Mouse (Mus musculus) embryonic facial prominence, embryonic 12.5 days (tissue): Measurements from ENCODE around the gene Srms. TPM values are rescaled to one million over a fixed set of nuclear protein-coding genes. Genes with fewer than 3 reads are reported as not detected.

ENCODE experiments used
- ATAC-seq: fragments of 200-750 bp; cut with Nextera tagmentation; 2 replicates; pipeline ENCODE4 v1.8.0; 2017; ENCODE audit not compliant: insufficient number of reproducible peaks, insufficient read depth, low FRiP score, low TSS enrichment
- H3K27ac ChIP-seq: fragments of 300-500 bp; sonication (generic); 2 replicates; pipeline ENCODE4 v1.5.1; 2016; ENCODE audit warnings: mild to moderate bottlenecking
- H3K27me3 ChIP-seq: fragments of 300-500 bp; sonication (generic); 2 replicates; pipeline ENCODE4 v1.6.1; 2016; ENCODE audit warnings: mild to moderate bottlenecking, moderate library complexity
- H3K36me3 ChIP-seq: fragments of 300-500 bp; sonication (generic); 2 replicates; pipeline ENCODE4 v1.6.1; 2016; ENCODE audit warnings: mild to moderate bottlenecking
- H3K4me1 ChIP-seq: fragments of 300-500 bp; sonication (generic); 2 replicates; pipeline ENCODE4 v1.6.1; 2016
- H3K4me2 ChIP-seq: fragments of 300-500 bp; sonication (generic); replicated peaks from 2 replicates; pipeline ENCODE4 v1.6.1; 2016; ENCODE audit warnings: mild to moderate bottlenecking, moderate library complexity
- H3K4me3 ChIP-seq: fragments of 300-500 bp; sonication (generic); 2 replicates; pipeline ENCODE4 v1.5.1; 2016; ENCODE audit warnings: mild to moderate bottlenecking
- H3K9ac ChIP-seq: fragments of 300-500 bp; sonication (generic); 2 replicates; pipeline ENCODE4 v1.6.1; 2016; ENCODE audit warnings: mild to moderate bottlenecking, moderate library complexity
- H3K9me3 ChIP-seq: fragments of 300-500 bp; sonication (generic); 2 replicates; pipeline ENCODE4 v1.6.1; 2016; ENCODE audit warnings: mild to moderate bottlenecking, moderate library complexity
- WGBS: fragments of 180-500 bp; shearing (Covaris S2); methylation state at CpG from one replicate; pipeline ENCODE4 v1.1.7; 2016; 5-methylcytosine and 5-hydroxymethylcytosine counted together
- polyA plus RNA-seq: library from polyadenylated mRNA; unstranded; fragments of >200 nt; fragmentation: Nextera tagmentation; extraction: Ambion mirVana; gene quantifications from 2 replicates; pipeline ENCODE4 v1.2.1, GENCODE M21; 2016

Gene Srms
- polyA plus RNA-seq, 1 experiment from 2014 or later: 0.12 TPM

DNA sequence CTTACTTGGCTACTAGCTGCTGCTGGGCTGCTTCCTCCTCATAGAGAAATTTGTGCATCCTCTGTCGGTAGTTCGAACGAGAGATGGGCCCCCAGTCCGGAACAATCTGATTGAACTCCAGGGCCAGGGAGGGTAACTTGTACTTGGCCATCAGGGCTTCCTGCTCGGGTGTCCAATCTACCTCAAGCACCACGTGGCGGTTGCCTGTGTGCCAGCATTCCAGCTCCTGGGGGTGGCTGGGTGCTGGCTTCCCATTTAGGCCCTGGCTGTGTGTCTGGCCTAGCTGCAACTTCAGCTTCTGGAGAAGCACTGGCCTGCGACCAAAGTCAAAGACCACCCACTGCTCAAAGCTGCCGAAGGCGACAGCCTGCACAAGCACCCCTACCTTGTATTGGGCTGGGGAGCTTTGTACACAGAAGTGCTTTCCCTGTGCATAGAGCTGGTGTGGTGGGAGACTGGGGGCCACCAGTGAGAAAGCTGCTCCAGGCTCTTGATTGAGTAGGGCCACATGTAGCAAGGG is 25.2 kb upstream of the Srms start:
- Histone ChIP-seq H3K4me3 (no peak overlapping the region), H3K4me1 (peaks cover 7% of the 10 kb centered on the region; the same call in 1 of the 2 replicates), H3K9ac (no peak overlapping the region), H3K36me3 (no peaks in the 10 kb centered on the region; the same call in 1 of the 2 replicates), H3K27ac (no peak overlapping the region), H3K9me3 (no peaks in the 10 kb centered on the region), H3K27me3 (no peaks in the 10 kb centered on the region), H3K4me2 (no peak overlapping the region)
- 75% methylated on average over 10 of the region's 10 CpGs for WGBS
- no peak for ATAC-seq

DNA sequence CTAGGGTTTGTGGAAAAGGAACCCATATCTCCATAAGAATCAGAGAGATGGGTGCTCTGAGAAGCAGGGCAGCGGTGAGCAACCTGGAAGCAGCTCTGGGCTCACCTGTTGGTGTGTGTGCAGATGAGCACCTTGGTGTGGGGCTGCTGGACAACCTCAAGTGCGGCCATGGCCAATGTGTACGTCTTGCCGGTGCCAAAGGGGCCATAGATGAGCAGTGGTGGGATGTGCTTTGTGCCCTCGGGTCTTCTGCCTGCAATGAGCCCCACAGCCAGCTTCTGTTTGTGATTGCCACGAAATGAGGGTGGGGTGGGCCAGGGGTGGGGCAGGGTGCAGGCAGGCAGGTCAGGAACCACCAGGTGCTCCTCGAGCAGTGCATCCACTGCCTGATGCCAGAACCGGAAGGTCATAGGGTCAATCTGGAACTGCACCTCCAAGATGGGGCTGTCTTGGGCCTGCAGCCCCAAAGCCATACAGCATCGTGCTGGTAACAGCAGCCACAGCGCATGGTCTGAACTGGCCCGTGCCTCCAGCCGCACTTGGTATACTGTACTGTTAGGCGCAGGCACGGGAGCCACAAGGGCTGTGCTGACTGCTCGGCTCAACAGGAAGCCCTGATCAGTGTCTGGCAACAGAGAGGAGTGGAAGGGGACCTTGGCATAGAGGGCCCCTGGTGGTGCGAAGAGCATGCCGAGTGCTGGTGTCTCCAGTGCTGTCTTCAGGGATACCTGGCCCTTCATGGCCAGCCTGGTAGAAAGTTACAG is 24.4 kb upstream of the Srms start:
- Histone ChIP-seq H3K36me3 (no peaks in the 10 kb centered on the region; the same call in 1 of the 2 replicates), H3K4me2 (no peak overlapping the region), H3K4me1 (peaks cover 6% of the 10 kb centered on the region; the same call in 1 of the 2 replicates), H3K9me3 (no peaks in the 10 kb centered on the region), H3K27me3 (no peaks in the 10 kb centered on the region), H3K9ac (no peak overlapping the region), H3K4me3 (no peak overlapping the region), H3K27ac (no peak overlapping the region)
- no peak for ATAC-seq
- WGBS: 87% methylated on average over 17 of the region's 17 CpGs

DNA sequence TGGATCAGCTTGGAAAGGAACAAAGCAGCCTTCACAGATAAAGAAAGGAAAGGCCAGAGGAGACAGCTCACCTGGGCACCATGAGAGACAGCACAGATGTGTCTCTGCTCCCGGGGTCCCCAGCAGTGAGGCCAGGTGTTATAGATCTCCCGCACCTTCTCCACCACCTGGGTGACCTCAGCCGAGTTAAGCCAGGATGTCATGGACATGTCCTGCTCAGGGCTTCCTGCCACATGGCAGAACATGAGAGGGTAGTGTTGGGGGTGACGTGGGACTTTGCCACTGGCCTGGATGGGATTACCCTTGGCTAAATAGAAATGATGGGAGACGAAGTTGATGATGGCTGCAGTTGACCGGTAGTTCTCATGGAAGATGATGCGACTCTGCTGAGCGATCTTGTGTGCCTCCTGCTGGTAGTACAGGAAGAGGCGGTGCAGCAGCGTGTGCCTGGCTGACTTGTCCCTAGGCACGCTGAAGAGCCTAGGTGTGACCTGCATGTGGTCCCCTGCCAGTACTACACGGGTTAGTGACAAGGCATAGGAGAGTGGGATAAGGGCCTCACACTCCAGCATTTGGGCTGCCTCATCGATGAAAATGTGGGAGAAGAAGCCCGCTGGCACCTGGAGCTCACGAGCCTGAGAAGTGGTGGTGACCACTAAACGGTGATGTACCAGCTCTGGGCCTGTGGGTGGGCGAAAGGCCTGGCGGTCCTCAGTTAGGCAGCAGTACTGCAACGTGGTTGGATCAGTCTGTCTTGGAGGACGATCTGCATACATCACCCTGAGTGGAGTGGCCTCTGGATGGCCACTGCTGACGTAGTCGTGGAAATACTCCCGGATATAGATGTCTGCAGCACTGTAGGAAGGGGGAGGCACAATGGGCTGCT is 22.9 kb upstream of the Srms start:
- 85% methylated on average over 23 of the region's 23 CpGs for whole genome bisulfite sequencing
- no peaks in the 10 kb centered on the region for H3K27me3 ChIP-seq
- no peak overlapping the region for H3K4me2 ChIP-seq
- H3K4me1 ChIP-seq: no peaks in the 10 kb centered on the region
- no peak overlapping the region for H3K27ac ChIP-seq
- H3K9me3 ChIP-seq: no peaks in the 10 kb centered on the region
- H3K4me3 ChIP-seq: no peak overlapping the region
- no peaks in the 10 kb centered on the region; the same call in 1 of the 2 replicates for H3K36me3 ChIP-seq
- no peak overlapping the region for H3K9ac ChIP-seq
- no peak for ATAC-seq

DNA sequence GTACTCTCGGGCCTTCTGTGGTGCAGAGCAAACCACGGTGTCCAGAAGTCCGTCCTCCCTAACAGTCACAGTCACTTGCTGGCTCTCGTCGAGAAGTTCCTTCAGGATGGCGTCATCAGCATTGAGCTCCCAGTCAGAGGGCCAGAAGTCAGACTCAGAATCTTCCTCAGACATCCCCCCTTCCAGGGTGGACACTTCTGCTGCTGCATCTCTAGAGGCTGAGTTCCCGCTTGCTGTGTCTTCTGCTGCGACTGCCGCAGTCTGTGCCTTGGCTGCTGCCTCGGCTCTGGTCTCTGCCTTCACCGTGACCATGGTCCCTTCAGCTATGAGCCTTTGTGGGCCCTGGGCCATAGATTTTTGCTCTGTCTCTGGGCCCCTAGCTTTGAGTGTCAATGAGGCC is 21.7 kb upstream of the Srms start:
- H3K9ac ChIP-seq: no peak overlapping the region
- no peaks in the 10 kb centered on the region for H3K9me3 ChIP-seq
- H3K4me2 ChIP-seq: no peak overlapping the region
- H3K36me3 ChIP-seq: no peaks in the 10 kb centered on the region; the same call in 1 of the 2 replicates
- H3K4me3 ChIP-seq: no peak overlapping the region
- no peak for ATAC-seq
- no peak overlapping the region for H3K27ac ChIP-seq
- H3K27me3 ChIP-seq: no peaks in the 10 kb centered on the region
- WGBS: 93% methylated on average over 11 of the region's 11 CpGs
- no peaks in the 10 kb centered on the region for H3K4me1 ChIP-seq

- Histone ChIP-seq H3K4me2 (no peak overlapping the region), H3K9me3 (no peaks in the 10 kb centered on the region), H3K4me3 (no peak overlapping the region), H3K9ac (no peak overlapping the region), H3K27me3 (no peaks in the 10 kb centered on the region), H3K36me3 (no peaks in the 10 kb centered on the region; the same call in 1 of the 2 replicates), H3K4me1 (peaks cover under 1% of the 10 kb centered on the region; the same call in 1 of the 2 replicates), H3K27ac (no peak overlapping the region)
- WGBS: 89% methylated on average over 15 of the region's 15 CpGs
- ATAC-seq: no peak
These were observed 20.5 kb upstream of the Srms start for GRCm38 (mm10) chr2:181233443-181233842.

DNA sequence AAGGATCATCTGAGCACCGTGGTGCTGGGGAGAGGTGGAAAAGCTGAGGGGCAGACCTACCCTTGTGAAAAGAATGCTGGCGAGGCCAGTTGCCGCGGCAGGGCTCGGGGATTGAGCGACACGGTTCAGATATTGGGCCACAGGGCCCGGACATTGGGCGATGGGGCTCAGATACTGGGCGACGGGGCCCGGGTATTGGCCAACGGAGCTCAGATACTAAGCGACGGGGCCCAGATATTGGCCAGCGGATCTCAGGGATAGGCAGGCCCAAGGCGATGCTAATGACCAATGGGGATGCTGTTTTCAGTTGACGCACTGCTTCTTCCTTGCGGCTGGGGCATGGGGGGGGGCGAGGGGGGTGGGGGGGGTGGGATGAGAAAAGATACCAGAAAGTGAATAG is 18.2 kb upstream of the Srms start:
- Histone ChIP-seq H3K9me3 (no peaks in the 10 kb centered on the region), H3K9ac (no peak overlapping the region), H3K4me3 (no peak overlapping the region), H3K4me1 (peaks cover 7% of the 10 kb centered on the region; the same call in 1 of the 2 replicates), H3K27ac (no peak overlapping the region), H3K36me3 (no peaks in the 10 kb centered on the region; the same call in 1 of the 2 replicates), H3K27me3 (no peaks in the 10 kb centered on the region), H3K4me2 (no peak overlapping the region)
- ATAC-seq: no peak
- 81% methylated on average over 20 of the region's 20 CpGs for WGBS

DNA sequence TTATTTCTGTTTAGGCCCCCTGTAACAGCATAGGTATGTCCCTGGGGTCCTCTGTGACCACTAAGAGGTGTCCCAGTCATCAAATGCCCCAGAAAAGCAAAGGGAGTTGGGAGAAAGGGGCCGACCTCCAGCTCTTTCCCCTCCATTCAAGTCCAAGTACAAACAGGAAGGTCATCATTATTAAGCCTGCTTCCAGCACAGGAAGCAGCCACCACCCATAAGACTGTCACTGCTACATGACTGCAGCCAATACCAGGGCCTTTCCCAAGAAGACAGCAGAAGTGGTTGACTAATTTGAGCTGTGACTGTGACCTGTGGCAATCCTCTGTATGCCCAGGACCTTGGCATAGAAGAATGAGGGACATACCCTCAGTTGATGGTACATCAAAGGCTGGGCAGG is 15.3 kb upstream of the Srms start:
- WGBS: 67% methylated on average over 1 of the region's 1 CpGs
- Histone ChIP-seq H3K27me3 (no peaks in the 10 kb centered on the region), H3K27ac (no peak overlapping the region), H3K4me3 (no peak overlapping the region), H3K9me3 (no peaks in the 10 kb centered on the region), H3K36me3 (no peaks in the 10 kb centered on the region), H3K9ac (no peak overlapping the region), H3K4me1 (peaks cover 7% of the 10 kb centered on the region; the same call in 1 of the 2 replicates), H3K4me2 (no peak overlapping the region)
- ATAC-seq: no peak

DNA sequence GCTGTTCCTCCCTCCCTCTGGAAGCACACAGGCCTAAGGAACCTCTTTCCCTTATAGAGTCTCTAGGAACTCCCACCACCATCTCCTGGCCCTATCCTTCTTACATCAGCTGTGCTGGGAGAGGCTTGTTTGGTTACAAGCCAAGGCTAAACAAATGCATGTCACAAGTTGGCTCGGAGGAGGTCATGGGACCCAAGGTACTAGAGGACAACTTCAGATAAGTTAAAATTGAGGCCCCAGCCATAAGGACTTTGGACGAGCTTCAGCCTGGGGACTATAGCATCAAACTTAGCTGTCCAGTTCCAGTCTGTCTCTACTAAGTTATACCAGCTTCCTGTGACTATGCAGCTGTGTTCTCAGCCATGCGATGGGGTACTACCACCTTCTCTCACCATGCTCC is 14.1 kb upstream of the Srms start:
- Histone ChIP-seq H3K4me3 (no peak overlapping the region), H3K4me2 (no peak overlapping the region), H3K9ac (no peak overlapping the region), H3K9me3 (no peaks in the 10 kb centered on the region), H3K27ac (no peak overlapping the region), H3K36me3 (no peaks in the 10 kb centered on the region), H3K4me1 (peaks cover 7% of the 10 kb centered on the region; the same call in 1 of the 2 replicates), H3K27me3 (no peaks in the 10 kb centered on the region)
- no peak for ATAC-seq
- WGBS: 83% methylated on average over 3 of the region's 3 CpGs

DNA sequence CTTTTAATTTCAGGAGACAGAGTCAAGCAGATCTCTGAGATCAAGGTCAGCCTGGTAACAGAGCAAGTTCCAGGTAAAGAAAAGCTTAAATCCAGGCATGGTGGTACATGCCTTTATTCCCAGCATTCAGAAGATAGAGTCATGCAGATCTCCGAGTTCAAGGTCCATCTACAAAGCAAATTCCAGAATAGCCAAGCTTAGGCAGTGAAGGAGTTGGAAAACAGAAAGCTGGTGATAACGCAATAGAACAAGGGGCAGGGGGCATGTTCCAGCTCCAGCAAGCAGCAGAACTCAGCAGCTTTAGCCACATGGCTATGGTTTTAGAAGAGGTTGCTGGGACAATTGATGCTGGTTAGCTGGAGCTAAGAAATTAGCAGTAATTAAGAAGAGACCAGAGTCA is 12.0 kb upstream of the Srms start:
- no peak overlapping the region for H3K9ac ChIP-seq
- H3K4me1 ChIP-seq: peaks cover 12% of the 10 kb centered on the region; the same call in 1 of the 2 replicates
- no peaks in the 10 kb centered on the region for H3K9me3 ChIP-seq
- no peak for ATAC-seq
- H3K4me2 ChIP-seq: no peak overlapping the region
- H3K27me3 ChIP-seq: no peaks in the 10 kb centered on the region
- H3K4me3 ChIP-seq: no peak overlapping the region
- WGBS: 82% methylated on average over 2 of the region's 2 CpGs
- H3K36me3 ChIP-seq: no peaks in the 10 kb centered on the region
- no peak overlapping the region for H3K27ac ChIP-seq

GRCm38 (mm10) chr2:181220361-181220760 is 7.4 kb upstream of the Srms start:
- H3K4me3 ChIP-seq: peak overlapping the region; percentile 32
- H3K36me3 ChIP-seq: no peaks in the 10 kb centered on the region
- no peaks in the 10 kb centered on the region for H3K27me3 ChIP-seq
- peak overlapping the region; percentile 14; the same call in 1 of the 2 replicates for H3K27ac ChIP-seq
- H3K4me1 ChIP-seq: peaks cover 8% of the 10 kb centered on the region
- no peak overlapping the region for H3K9ac ChIP-seq
- WGBS: 26% methylated on average over 2 of the region's 2 CpGs
- ATAC-seq: no peak
- H3K4me2 ChIP-seq: peak overlapping the region; percentile 63
- H3K9me3 ChIP-seq: no peaks in the 10 kb centered on the region

- no peaks in the 10 kb centered on the region for H3K9me3 ChIP-seq
- ATAC-seq: peak; percentile 92
- 2% methylated on average over 25 of the region's 25 CpGs for WGBS
These were observed 6.7 kb upstream of the Srms start, which contains the start of gene Fndc11 for GRCm38 (mm10) chr2:181219538-181220216. Gene Fndc11 (plus strand): TSS chr2:181220013.

More at GRCm38 (mm10) chr2:181219538-181220216, 6.7 kb upstream of the Srms start, which contains the start of gene Fndc11:
- Histone ChIP-seq H3K4me2 (peak within 1 kb of the TSS; percentile 63), H3K4me1 (peaks cover 8% of the 10 kb centered on the region), H3K9ac (peak within 1 kb of the TSS; percentile 19), H3K27ac (peak within 1 kb of the TSS; percentile 14; the same call in 1 of the 2 replicates), H3K36me3 (no peaks in the 10 kb centered on the region), H3K4me3 (peak within 1 kb of the TSS; percentile 32), H3K27me3 (no peaks in the 10 kb centered on the region)
